Mouse (Mus musculus): ENCODE measurements around the gene Trabd. TPM values are rescaled to one million over a fixed set of nuclear protein-coding genes. Genes with fewer than 3 reads are reported as not detected.
A peak's percentile ranks its signal among the peaks of the same experiment; 100 is the strongest.

Trabd gene
- polyA plus RNA-seq, 1 experiment from 2014 or later = 51.6 TPM

DNA sequence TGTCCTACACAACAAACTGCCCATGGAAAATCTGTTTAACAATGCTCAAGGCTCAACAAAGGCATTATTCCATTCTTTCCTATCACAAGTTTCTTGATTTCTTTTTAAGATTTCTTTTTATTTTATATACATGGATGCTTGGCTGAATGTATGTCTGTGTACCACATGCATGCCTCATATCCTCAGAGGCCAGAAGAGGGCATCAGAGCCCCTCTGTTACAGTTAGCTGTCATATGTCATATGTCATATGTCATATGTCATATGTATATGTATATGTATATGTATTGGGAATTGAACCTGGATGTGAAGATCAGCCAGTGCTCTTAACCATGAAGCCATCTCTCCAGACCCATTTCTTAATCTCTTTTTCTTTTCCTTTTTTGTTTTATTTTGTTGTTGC is 43.1 kb downstream of the Trabd start:
- peaks cover 67% of the 10 kb centered on the region for H3K36me3 ChIP-seq (ENCODE audit: control insufficient read depth, insufficient read depth, low read length)

DNA sequence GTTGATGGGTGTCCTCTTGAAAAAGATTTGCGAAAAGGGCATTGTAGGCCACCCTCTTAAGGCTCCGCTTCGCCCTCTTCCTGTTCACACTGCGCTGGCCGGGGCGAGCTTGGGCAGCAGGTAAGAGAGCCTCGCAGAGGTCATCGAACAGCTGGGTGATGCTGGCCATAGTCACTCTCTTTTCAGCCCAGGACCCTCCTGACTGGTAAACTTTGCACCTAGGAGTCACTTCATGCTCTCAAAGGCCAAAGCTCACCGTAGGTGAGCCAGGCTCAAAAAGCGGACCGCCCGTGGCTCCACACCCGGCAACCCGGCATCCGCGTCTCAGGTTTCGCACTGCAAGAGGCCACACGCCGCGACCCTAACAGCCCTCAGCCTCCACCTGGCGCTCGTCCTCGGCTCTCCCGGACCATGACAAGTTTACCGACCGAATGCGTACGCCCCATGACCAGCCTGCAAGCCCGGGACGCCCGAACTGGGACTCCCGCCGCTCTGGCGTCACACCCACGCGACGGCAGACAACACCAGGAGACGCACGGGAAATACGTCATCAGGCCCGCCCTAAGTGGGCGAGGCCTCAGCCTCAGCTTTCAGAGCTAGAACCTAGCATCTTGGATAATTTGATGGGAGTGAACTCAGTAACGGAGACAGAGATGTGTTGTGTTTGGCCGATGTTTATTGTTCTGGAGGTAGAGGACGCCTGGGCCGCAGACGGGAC is 47.9 kb downstream of the Trabd start, which contains the start of gene Tubgcp6:
TSS of gene Tubgcp6 (minus strand) at position 464 of the 718 bp plus-strand sequence.
- peak within 1 kb of the TSS; percentile 97 for H3K4me2 ChIP-seq (ENCODE audit: low read length)
- no peaks in the 10 kb centered on the region for H3K27me3 ChIP-seq (ENCODE audit: control insufficient read depth, insufficient read depth, low read length)
- peak; percentile 81 for ATAC-seq (ENCODE audit: insufficient number of reproducible peaks, insufficient read depth, low FRiP score, low read depth)
- H3K36me3 ChIP-seq (ENCODE audit: control insufficient read depth, insufficient read depth, low read length) = peaks cover 45% of the 10 kb centered on the region
- peak within 1 kb of the TSS; percentile 81 to 96 for H3K4me3 ChIP-seq (ENCODE audit: control insufficient read depth in 1 of 2, insufficient read depth in 1 of 2, low read depth in 1 of 2, low read length in 2 of 2)
- peak within 1 kb of the TSS; percentile 66 to 74 for H3K27ac ChIP-seq (replicated peaks in 1 of 2; ENCODE audit: control insufficient read depth in 1 of 2, insufficient read depth in 1 of 2, low read depth in 2 of 2, low read length in 2 of 2)
- WGBS = under 1% methylated on average over 47 of the region's 47 CpGs
- H3K9me3 ChIP-seq (ENCODE audit: control insufficient read depth, low read length) = no peaks in the 10 kb centered on the region
- H3K4me1 ChIP-seq (ENCODE audit: control insufficient read depth in 2 of 2, insufficient read depth in 2 of 2, low read length in 2 of 2) = peaks cover 16 to 34% of the 10 kb centered on the region in 2 experiments
- peak within 1 kb of the TSS; percentile 96 for H3K9ac ChIP-seq (ENCODE audit: low read length)

More for the DNA sequence above, 43.1 kb downstream of the Trabd start:
- Histone ChIP-seq H3K4me2 (ENCODE audit: low read length) (no peak overlapping the region), H3K27me3 (ENCODE audit: control insufficient read depth, insufficient read depth, low read length) (no peaks in the 10 kb centered on the region), H3K9me3 (ENCODE audit: control insufficient read depth, low read length) (no peaks in the 10 kb centered on the region), H3K27ac (replicated peaks in 1 of 2; ENCODE audit: control insufficient read depth in 1 of 2, insufficient read depth in 1 of 2, low read depth in 2 of 2, low read length in 2 of 2) (no peak overlapping the region), H3K4me1 (ENCODE audit: control insufficient read depth in 2 of 2, insufficient read depth in 2 of 2, low read length in 2 of 2) (peaks cover 7 to 22% of the 10 kb centered on the region in 2 experiments), H3K4me3 (ENCODE audit: control insufficient read depth in 1 of 2, insufficient read depth in 1 of 2, low read depth in 1 of 2, low read length in 2 of 2) (no peak overlapping the region), H3K9ac (ENCODE audit: low read length) (no peak overlapping the region)
- no peak for ATAC-seq (ENCODE audit: insufficient number of reproducible peaks, insufficient read depth, low FRiP score, low read depth)

DNA sequence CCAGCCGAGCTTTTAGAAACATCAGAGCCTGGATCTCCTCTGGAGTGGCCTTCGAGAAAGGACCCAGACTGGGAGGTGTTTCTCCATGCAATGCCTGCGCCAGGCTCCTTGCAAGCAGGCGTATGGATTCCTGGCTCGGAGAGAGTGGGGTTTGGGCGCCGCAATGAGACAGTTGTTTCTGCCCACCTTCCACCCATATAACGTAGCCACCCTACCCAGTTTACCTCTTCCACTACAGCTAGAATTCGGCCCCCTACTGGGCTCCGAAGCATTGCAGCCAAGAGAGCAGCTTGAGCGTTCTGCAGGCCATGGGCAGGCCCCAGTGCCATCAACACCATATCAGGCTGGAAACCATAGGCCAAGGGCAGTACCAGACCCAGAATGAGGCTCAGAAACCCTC is 48.7 kb downstream of the Trabd start:
- Histone ChIP-seq H3K9me3 (ENCODE audit: control insufficient read depth, low read length) (no peaks in the 10 kb centered on the region), H3K9ac (ENCODE audit: low read length) (peak overlapping the region; percentile 96), H3K27ac (replicated peaks in 1 of 2; ENCODE audit: control insufficient read depth in 1 of 2, insufficient read depth in 1 of 2, low read depth in 2 of 2, low read length in 2 of 2) (peak overlapping the region; percentile 66 to 74; a peak in 3 of 4 replicates), H3K4me1 (ENCODE audit: control insufficient read depth in 2 of 2, insufficient read depth in 2 of 2, low read length in 2 of 2) (peaks cover 20 to 38% of the 10 kb centered on the region in 2 experiments), H3K36me3 (ENCODE audit: control insufficient read depth, insufficient read depth, low read length) (peaks cover 38% of the 10 kb centered on the region), H3K27me3 (ENCODE audit: control insufficient read depth, insufficient read depth, low read length) (no peaks in the 10 kb centered on the region), H3K4me2 (ENCODE audit: low read length) (peak overlapping the region; percentile 97), H3K4me3 (ENCODE audit: control insufficient read depth in 1 of 2, insufficient read depth in 1 of 2, low read depth in 1 of 2, low read length in 2 of 2) (peak overlapping the region; percentile 81 to 96)
- 31% methylated on average over 11 of the region's 11 CpGs for WGBS
- ATAC-seq (ENCODE audit: insufficient number of reproducible peaks, insufficient read depth, low FRiP score, low read depth) = no peak

DNA sequence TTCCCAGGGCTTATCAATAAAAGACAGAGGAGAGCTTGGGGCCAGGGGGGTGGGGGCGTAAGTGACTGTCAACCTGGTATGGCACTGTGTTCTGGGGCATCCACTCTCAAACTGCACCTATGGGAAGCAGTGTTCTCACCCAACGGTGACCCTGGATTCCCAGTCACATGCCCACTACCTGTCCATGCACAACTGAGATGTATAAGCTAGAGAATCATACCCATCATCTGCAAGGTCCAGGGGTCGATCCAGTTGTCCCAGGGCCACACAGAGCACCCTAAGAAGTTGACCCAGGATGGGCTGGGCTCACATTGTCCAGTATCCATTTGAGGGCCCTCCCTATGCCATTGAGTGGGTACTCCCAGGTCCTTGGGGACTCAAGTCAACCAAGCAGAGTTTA is 49.4 kb downstream of the Trabd start:
- H3K4me1 ChIP-seq (ENCODE audit: control insufficient read depth in 2 of 2, insufficient read depth in 2 of 2, low read length in 2 of 2) = peaks cover 20 to 42% of the 10 kb centered on the region in 2 experiments
- H3K36me3 ChIP-seq (ENCODE audit: control insufficient read depth, insufficient read depth, low read length) = peaks cover 32% of the 10 kb centered on the region
- ATAC-seq (ENCODE audit: insufficient number of reproducible peaks, insufficient read depth, low FRiP score, low read depth) = no peak
- 94% methylated on average over 3 of the region's 3 CpGs for WGBS
- H3K4me3 ChIP-seq (ENCODE audit: control insufficient read depth in 1 of 2, insufficient read depth in 1 of 2, low read depth in 1 of 2, low read length in 2 of 2) = no peak overlapping the region
- no peaks in the 10 kb centered on the region for H3K9me3 ChIP-seq (ENCODE audit: control insufficient read depth, low read length)
- no peak overlapping the region for H3K9ac ChIP-seq (ENCODE audit: low read length)
- H3K27ac ChIP-seq (replicated peaks in 1 of 2; ENCODE audit: control insufficient read depth in 1 of 2, insufficient read depth in 1 of 2, low read depth in 2 of 2, low read length in 2 of 2) = no peak overlapping the region
- no peak overlapping the region for H3K4me2 ChIP-seq (ENCODE audit: low read length)
- no peaks in the 10 kb centered on the region for H3K27me3 ChIP-seq (ENCODE audit: control insufficient read depth, insufficient read depth, low read length)

DNA sequence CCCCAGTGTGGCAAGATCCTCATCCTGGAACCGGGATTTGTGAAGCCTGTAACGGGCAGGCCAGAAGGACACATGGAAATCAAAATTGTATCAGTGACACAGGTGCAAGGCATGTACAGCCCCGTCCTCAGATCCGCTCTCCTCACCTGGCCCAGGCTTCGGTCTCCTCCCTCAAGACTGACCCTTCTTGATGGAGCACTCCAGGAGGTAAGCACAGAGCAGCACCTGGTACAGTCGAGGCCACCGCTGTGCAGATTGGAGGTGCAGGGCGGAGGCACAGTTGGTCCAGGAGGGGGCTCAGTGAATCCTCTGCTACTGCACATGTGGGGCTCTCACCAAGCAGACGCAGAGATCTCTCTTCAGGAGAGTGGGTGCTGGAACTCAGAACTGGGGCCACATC is 50.4 kb downstream of the Trabd start:
- Histone ChIP-seq H3K9ac (ENCODE audit: low read length) (no peak overlapping the region), H3K27me3 (ENCODE audit: control insufficient read depth, insufficient read depth, low read length) (no peaks in the 10 kb centered on the region), H3K4me1 (ENCODE audit: control insufficient read depth in 2 of 2, insufficient read depth in 2 of 2, low read length in 2 of 2) (peaks cover 20 to 39% of the 10 kb centered on the region in 2 experiments), H3K4me3 (ENCODE audit: control insufficient read depth in 1 of 2, insufficient read depth in 1 of 2, low read depth in 1 of 2, low read length in 2 of 2) (no peak overlapping the region), H3K4me2 (ENCODE audit: low read length) (no peak overlapping the region), H3K9me3 (ENCODE audit: control insufficient read depth, low read length) (no peaks in the 10 kb centered on the region), H3K27ac (replicated peaks in 1 of 2; ENCODE audit: control insufficient read depth in 1 of 2, insufficient read depth in 1 of 2, low read depth in 2 of 2, low read length in 2 of 2) (no peak overlapping the region), H3K36me3 (ENCODE audit: control insufficient read depth, insufficient read depth, low read length) (peaks cover 27% of the 10 kb centered on the region)
- 87% methylated on average over 9 of the region's 9 CpGs for WGBS
- ATAC-seq (ENCODE audit: insufficient number of reproducible peaks, insufficient read depth, low FRiP score, low read depth) = no peak

DNA sequence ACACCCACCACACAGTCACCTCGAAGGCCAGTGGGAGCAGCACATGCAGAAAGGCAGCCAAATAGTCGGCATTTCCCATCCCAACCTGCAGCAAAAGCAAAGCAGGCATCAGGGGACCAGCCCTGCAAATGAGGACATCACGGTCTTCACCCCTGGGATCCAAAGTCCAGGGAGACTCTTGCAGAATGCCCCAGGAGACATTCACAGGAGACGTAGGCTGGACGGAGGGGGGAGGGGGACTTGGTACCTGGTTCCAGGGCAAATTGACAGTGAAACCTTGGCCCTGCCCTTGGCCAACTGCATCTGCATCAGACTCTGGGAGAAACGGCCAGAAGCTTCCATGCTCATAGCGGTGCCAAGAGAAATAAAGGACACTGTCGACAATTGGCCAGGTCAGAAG is 51.7 kb downstream of the Trabd start:
- no peak for ATAC-seq (ENCODE audit: insufficient number of reproducible peaks, insufficient read depth, low FRiP score, low read depth)
- peaks cover 20 to 29% of the 10 kb centered on the region in 2 experiments for H3K4me1 ChIP-seq (ENCODE audit: control insufficient read depth in 2 of 2, insufficient read depth in 2 of 2, low read length in 2 of 2)
- H3K27ac ChIP-seq (replicated peaks in 1 of 2; ENCODE audit: control insufficient read depth in 1 of 2, insufficient read depth in 1 of 2, low read depth in 2 of 2, low read length in 2 of 2) = no peak overlapping the region
- H3K4me3 ChIP-seq (ENCODE audit: control insufficient read depth in 1 of 2, insufficient read depth in 1 of 2, low read depth in 1 of 2, low read length in 2 of 2) = no peak overlapping the region
- 88% methylated on average over 8 of the region's 8 CpGs for WGBS
- H3K9ac ChIP-seq (ENCODE audit: low read length) = no peak overlapping the region
- H3K4me2 ChIP-seq (ENCODE audit: low read length) = no peak overlapping the region
- H3K9me3 ChIP-seq (ENCODE audit: control insufficient read depth, low read length) = no peaks in the 10 kb centered on the region
- peaks cover 34% of the 10 kb centered on the region for H3K36me3 ChIP-seq (ENCODE audit: control insufficient read depth, insufficient read depth, low read length)
- H3K27me3 ChIP-seq (ENCODE audit: control insufficient read depth, insufficient read depth, low read length) = no peaks in the 10 kb centered on the region

DNA sequence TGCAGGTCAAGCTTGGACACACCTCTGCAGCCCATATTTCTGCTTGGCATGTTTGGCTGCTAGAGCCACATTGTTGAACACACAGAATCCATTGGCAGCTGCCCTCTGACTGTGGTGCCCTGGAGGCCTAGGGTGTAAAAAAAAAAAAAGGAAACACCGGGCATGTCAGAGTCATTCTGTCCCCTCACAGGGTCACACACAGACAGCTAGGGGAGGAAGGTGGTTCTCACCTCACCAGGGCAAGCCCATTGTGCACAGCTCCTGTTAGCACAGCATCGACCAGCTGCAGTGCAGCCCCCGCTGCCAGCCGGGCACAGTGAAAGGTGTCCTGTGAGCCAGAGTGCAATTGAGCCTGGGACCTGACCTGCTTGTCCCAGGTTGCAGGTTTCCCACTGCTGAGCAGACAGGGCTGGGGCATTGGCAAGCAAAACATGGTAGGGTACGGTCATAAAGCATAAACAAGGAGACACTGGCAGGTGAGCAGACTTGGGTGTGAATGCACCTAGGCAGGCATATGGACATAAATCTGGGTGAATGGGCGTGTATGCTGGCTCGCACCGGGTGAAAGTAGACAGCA is 52.5 kb downstream of the Trabd start:
- Histone ChIP-seq H3K27ac (replicated peaks in 1 of 2; ENCODE audit: control insufficient read depth in 1 of 2, insufficient read depth in 1 of 2, low read depth in 2 of 2, low read length in 2 of 2) (0 out of 4 replicates have a peak overlapping the region, but pooled peaks of 1 of the 2 experiments have one; percentile 82), H3K4me1 (ENCODE audit: control insufficient read depth in 2 of 2, insufficient read depth in 2 of 2, low read length in 2 of 2) (peaks cover 13 to 20% of the 10 kb centered on the region in 2 experiments; a peak in 3 of 4 replicates), H3K36me3 (ENCODE audit: control insufficient read depth, insufficient read depth, low read length) (peaks cover 42% of the 10 kb centered on the region), H3K4me2 (ENCODE audit: low read length) (peak overlapping the region; percentile 73), H3K9ac (ENCODE audit: low read length) (peak overlapping the region; percentile 78), H3K4me3 (ENCODE audit: control insufficient read depth in 1 of 2, insufficient read depth in 1 of 2, low read depth in 1 of 2, low read length in 2 of 2) (peak overlapping the region in 1 of 2 experiments; percentile 66; a peak in 3 of 4 replicates), H3K27me3 (ENCODE audit: control insufficient read depth, insufficient read depth, low read length) (no peaks in the 10 kb centered on the region), H3K9me3 (ENCODE audit: control insufficient read depth, low read length) (no peaks in the 10 kb centered on the region)
- ATAC-seq (ENCODE audit: insufficient number of reproducible peaks, insufficient read depth, low FRiP score, low read depth) = no peak
- WGBS = 78% methylated on average over 8 of the region's 8 CpGs

Data from heart, embryonic 14.5 days (tissue).